Mouse (Mus musculus) myocyte (in vitro differentiated cells): Measurements from ENCODE around the gene Arpc5l. TPM values are rescaled to one million over a fixed set of nuclear protein-coding genes. Genes with fewer than 3 reads are reported as not detected.

Experiments used
- H3K27me3 ChIP-seq: one replicate; pipeline ENCODE4 v1.6.1; 2011; ENCODE audit not compliant: control insufficient read depth, insufficient read depth, insufficient read length
- H3K36me3 ChIP-seq: one replicate; pipeline ENCODE4 v1.6.1; 2011; ENCODE audit not compliant: control insufficient read depth, insufficient read depth
- H3K4me2 ChIP-seq: one replicate; pipeline ENCODE4 v1.6.1; 2011; ENCODE audit warnings: low read depth, control low read depth
- H3K4me3 ChIP-seq: one replicate; pipeline ENCODE4 v1.5.1; 2011; ENCODE audit warnings: mild to moderate bottlenecking, control low read depth, moderate library complexity
- H3K79me2 ChIP-seq: one replicate; pipeline ENCODE4 v1.6.1; 2011; ENCODE audit not compliant: control insufficient read depth, insufficient read depth
- H3ac ChIP-seq: one replicate; pipeline ENCODE4 v1.6.1; 2011; ENCODE audit not compliant: control insufficient read depth, insufficient read length
- CEBPB ChIP-seq: IDR thresholded peaks from 2 replicates; pipeline ENCODE4 v1.6.1; 2011; ENCODE audit warnings: mild to moderate bottlenecking, moderate library complexity; ENCODE audit not compliant: poor library complexity, insufficient read depth, severe bottlenecking
- E2F4 ChIP-seq: IDR thresholded peaks from one replicate; pipeline ENCODE4 v1.6.1; 2011; ENCODE audit warnings: mild to moderate bottlenecking, control low read depth, moderate library complexity; ENCODE audit not compliant: insufficient read depth
- MAX ChIP-seq: IDR thresholded peaks from one replicate; pipeline ENCODE4 v1.6.1; 2011; ENCODE audit warnings: low read depth, mild to moderate bottlenecking, control low read depth
- MYOD1 ChIP-seq, 3 experiments: IDR thresholded peaks; one replicate each; pipeline ENCODE4 v1.6.1; 2011; ENCODE audit warnings: control low read depth in 2 of 3, low read depth in 2 of 3, mild to moderate bottlenecking in 2 of 3, moderate library complexity in 1 of 3; ENCODE audit not compliant: insufficient read length in 2 of 3, control insufficient read depth in 1 of 3
- MYOG ChIP-seq, 3 experiments: IDR thresholded peaks; one replicate each; pipeline ENCODE4 v1.6.1; 2011; ENCODE audit warnings: control low read depth in 2 of 3, low read depth in 2 of 3, mild to moderate bottlenecking in 2 of 3; ENCODE audit not compliant: insufficient read length in 2 of 3, control insufficient read depth in 1 of 3, insufficient read depth in 1 of 3
- POLR2A ChIP-seq: IDR thresholded peaks from one replicate; pipeline ENCODE4 v1.6.1; 2011; ENCODE audit warnings: low read depth, mild to moderate bottlenecking, control low read depth, moderate library complexity; ENCODE audit not compliant: insufficient read length
- POLR2AphosphoS2 ChIP-seq: IDR thresholded peaks from one replicate; pipeline ENCODE4 v1.6.1; 2011; ENCODE audit warnings: low read depth, control low read depth; ENCODE audit not compliant: insufficient read length
- REST ChIP-seq: IDR thresholded peaks from one replicate; pipeline ENCODE4 v1.6.1; 2011; ENCODE audit warnings: mild to moderate bottlenecking, control low read depth, moderate library complexity; ENCODE audit not compliant: insufficient read depth, insufficient read length
- SRF ChIP-seq: IDR thresholded peaks from one replicate; pipeline ENCODE4 v1.6.1; 2011; ENCODE audit warnings: low read depth; ENCODE audit not compliant: control insufficient read depth, insufficient read length
- TCF12 ChIP-seq: IDR thresholded peaks from one replicate; pipeline ENCODE4 v1.6.1; 2011; ENCODE audit warnings: mild to moderate bottlenecking, control low read depth; ENCODE audit not compliant: poor library complexity, insufficient read depth, severe bottlenecking
- TCF3 ChIP-seq: IDR thresholded peaks from one replicate; pipeline ENCODE4 v1.6.1; 2011; ENCODE audit warnings: low read depth, control low read depth; ENCODE audit not compliant: insufficient read length
- USF1 ChIP-seq: IDR thresholded peaks from one replicate; pipeline ENCODE4 v1.6.1; 2011; ENCODE audit warnings: low read depth, mild to moderate bottlenecking, control low read depth, moderate library complexity
- polyA plus RNA-seq: library from polyadenylated mRNA; unstranded; fragments of >200 nt; fragmentation: generic; extraction: Trizol; gene quantifications from one replicate; pipeline ENCODE4 v1.2.1, GENCODE M21; 2012; ENCODE audit warnings: missing spikeins

The Arpc5l gene
- polyA plus RNA-seq, 1 experiment = 144 TPM

- Histone ChIP-seq H3K4me2 (peak overlapping the region; percentile 89), H3ac (peak overlapping the region; percentile 75), H3K4me3 (peak overlapping the region; percentile 85), H3K27me3 (no peaks in the 10 kb centered on the region), H3K36me3 (peaks cover 37% of the 10 kb centered on the region), H3K79me2 (peaks cover 53% of the 10 kb centered on the region)
- TF ChIP-seq MYOD1 (IDR thresholded peaks at IDR 0.05; ENCODE audit: control insufficient read depth in 1 of 3, insufficient read length in 2 of 3, low read depth in 2 of 3) = no peak
- TF ChIP-seq POLR2AphosphoS2 = peak; percentile 38
- peak; percentile 13 for TF ChIP-seq POLR2A
These were observed 2.0 kb upstream of the Arpc5l start for GRCm38 (mm10) chr2:39003106-39003505.

- Histone ChIP-seq H3K36me3 (peaks cover 37% of the 10 kb centered on the region), H3K4me3 (peak overlapping the region; percentile 85), H3K79me2 (peaks cover 57% of the 10 kb centered on the region), H3K4me2 (peak overlapping the region; percentile 89), H3K27me3 (no peaks in the 10 kb centered on the region), H3ac (peak overlapping the region; percentile 75)
- TF ChIP-seq MYOD1 (IDR thresholded peaks at IDR 0.05; ENCODE audit: control insufficient read depth in 1 of 3, insufficient read length in 2 of 3, low read depth in 2 of 3) = peak in 2 of 3 experiments; percentile 36 to 56
- peak; percentile 33 for TF ChIP-seq POLR2A
- TF ChIP-seq POLR2AphosphoS2 = no peak
These were observed 1.6 kb upstream of the Arpc5l start for GRCm38 (mm10) chr2:39003512-39003911.

GRCm38 (mm10) chr2:39004372-39004771 lies 776 bp upstream of the Arpc5l start:
- peak overlapping the region; percentile 85 for H3K4me3 ChIP-seq
- H3K79me2 ChIP-seq = peaks cover 65% of the 10 kb centered on the region
- H3K27me3 ChIP-seq = no peaks in the 10 kb centered on the region
- H3ac ChIP-seq = peak overlapping the region; percentile 75
- peak overlapping the region; percentile 89 for H3K4me2 ChIP-seq
- peak; percentile 72 for TF ChIP-seq E2F4
- TF ChIP-seq MYOG (IDR thresholded peaks at IDR 0.05; ENCODE audit: control insufficient read depth in 1 of 3, insufficient read depth in 1 of 3, insufficient read length in 2 of 3, low read depth in 2 of 3) = peak; percentile 20 to 75 (median 33)
- peak in 2 of 3 experiments; percentile 70 to 71 for TF ChIP-seq MYOD1 (IDR thresholded peaks at IDR 0.05; ENCODE audit: control insufficient read depth in 1 of 3, insufficient read length in 2 of 3, low read depth in 2 of 3)
- TF ChIP-seq POLR2AphosphoS2 = peak; percentile 32
- no peak for TF ChIP-seq MAX
- peaks cover 37% of the 10 kb centered on the region for H3K36me3 ChIP-seq

- Histone ChIP-seq H3K36me3 (peaks cover 29% of the 10 kb centered on the region), H3K4me2 (peak within 1 kb of the TSS; percentile 89), H3ac (peak within 1 kb of the TSS; percentile 75), H3K79me2 (peaks cover 78% of the 10 kb centered on the region), H3K4me3 (peak within 1 kb of the TSS; percentile 85), H3K27me3 (no peaks in the 10 kb centered on the region)
- TF ChIP-seq CEBPB (no peak), REST (no peak), TCF3 (no peak), TCF12 (no peak), SRF (no peak), MYOG (IDR thresholded peaks at IDR 0.05; ENCODE audit: control insufficient read depth in 1 of 3, insufficient read depth in 1 of 3, insufficient read length in 2 of 3, low read depth in 2 of 3) (no peak), E2F4 (no peak)
These were observed 479 bp downstream of the Arpc5l start, which contains the start of gene Rpl35 for GRCm38 (mm10) chr2:39005574-39006079. Gene Rpl35, minus strand, starts transcription at chr2:39005624.

DNA sequence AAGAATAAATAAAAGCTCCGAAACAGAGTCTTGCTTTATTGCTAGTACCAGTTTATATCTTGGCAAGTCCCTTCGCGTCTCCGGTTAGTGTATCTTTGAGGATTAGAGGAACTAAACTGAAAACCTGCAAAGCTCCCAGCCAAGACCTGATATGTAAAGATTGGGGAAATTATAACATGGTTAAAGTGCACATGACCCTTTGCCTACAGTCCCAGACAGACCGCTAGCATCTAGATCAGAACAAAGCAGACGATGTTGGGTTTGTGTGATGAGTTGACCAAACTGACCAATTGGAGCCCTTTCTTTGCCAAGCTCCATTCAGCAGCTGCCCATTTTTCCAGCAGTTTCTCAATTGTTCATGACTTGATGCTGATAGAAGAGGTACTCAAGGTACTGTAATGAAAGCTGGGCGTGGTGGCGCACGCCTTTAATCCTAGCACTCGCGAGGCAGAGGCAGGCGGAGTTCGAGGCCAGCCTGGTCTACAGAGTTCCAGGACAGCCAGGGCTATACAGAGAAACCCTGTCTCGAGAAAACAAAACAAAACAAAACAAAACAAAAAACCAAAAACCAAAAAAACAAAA lies 1.1 kb downstream of the Arpc5l start:
- Histone ChIP-seq H3K27me3 (no peaks in the 10 kb centered on the region), H3ac (no peak overlapping the region), H3K79me2 (peaks cover 84% of the 10 kb centered on the region), H3K4me3 (peak overlapping the region; percentile 85), H3K36me3 (peaks cover 23% of the 10 kb centered on the region), H3K4me2 (peak overlapping the region; percentile 75)
- TF ChIP-seq MYOG (IDR thresholded peaks at IDR 0.05; ENCODE audit: control insufficient read depth in 1 of 3, insufficient read depth in 1 of 3, insufficient read length in 2 of 3, low read depth in 2 of 3) = no peak
- TF ChIP-seq POLR2AphosphoS2 = no peak
- no peak for TF ChIP-seq REST
- TF ChIP-seq E2F4 = no peak
- no peak for TF ChIP-seq CEBPB
- no peak for TF ChIP-seq SRF
- TF ChIP-seq TCF12 = no peak
- TF ChIP-seq MAX = no peak
- no peak for TF ChIP-seq MYOD1 (IDR thresholded peaks at IDR 0.05; ENCODE audit: control insufficient read depth in 1 of 3, insufficient read length in 2 of 3, low read depth in 2 of 3)
- no peak for TF ChIP-seq TCF3
- TF ChIP-seq USF1 = no peak
- TF ChIP-seq POLR2A = no peak
